8 mouse cellular contexts compared by ENCODE assay signal in the genomic region with DNA sequence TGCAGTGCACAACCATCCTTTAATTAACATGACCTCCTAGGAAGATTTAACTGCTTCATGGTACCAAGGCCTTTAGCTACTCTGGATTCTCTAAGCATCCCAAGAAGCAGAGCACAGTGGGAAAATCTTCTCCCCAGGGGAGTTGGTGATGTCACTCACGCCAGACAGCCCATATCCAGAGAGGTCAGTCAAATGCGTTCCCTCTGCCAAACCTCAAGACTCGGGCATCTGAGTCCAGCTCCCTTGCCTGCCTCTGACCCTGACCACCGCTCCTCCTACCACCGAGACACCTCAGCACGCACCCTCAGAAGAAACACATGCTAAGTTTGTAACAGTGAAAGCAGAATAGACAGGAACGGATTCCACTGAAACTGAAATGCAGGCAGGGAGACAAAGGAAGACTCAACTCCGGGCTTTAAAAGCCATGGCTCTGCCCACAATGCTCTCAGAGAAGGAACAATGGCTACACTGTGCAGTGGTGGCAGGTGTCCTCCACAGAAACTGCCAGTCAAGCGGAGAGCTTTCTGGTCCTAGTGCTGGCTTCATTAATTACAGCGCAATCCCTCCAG.
A peak's percentile ranks its signal among the peaks of the same experiment; 100 is the strongest.
DNase-seq lines count a peak whose midpoint lies in the region; ATAC-seq lines count a peak whose summit lies in the region.

No protein-coding gene starts in this region.

- ATAC-seq in kidney, embryonic 14.5 days (ENCODE audit: low FRiP score, low TSS enrichment), result 0 out of 2 replicates have a peak, but pooled peaks have one; percentile 40
- ATAC-seq in erythroid progenitor cell, adult 5-6 weeks (replicated peaks; ENCODE audit: low FRiP score, poor library complexity, severe bottlenecking), result no peak

- whole genome bisulfite sequencing in kidney, embryonic 14.5 days, result 70% methylated on average over 10 of the region's 10 CpGs
- WGBS in forebrain, embryonic 10.5 days, result 21% methylated on average over 10 of the region's 10 CpGs
- WGBS in midbrain, embryonic 10.5 days, result 30% methylated on average over 10 of the region's 10 CpGs

- H3K36me3 ChIP-seq in kidney, embryonic 14.5 days (ENCODE audit: control insufficient read depth, insufficient read depth, low read length), result no peaks in the 10 kb centered on the region
- H3K36me3 ChIP-seq in forebrain, embryonic 10.5 days (replicated peaks), result peaks cover 14% of the 10 kb centered on the region
- H3K36me3 ChIP-seq in midbrain, embryonic 10.5 days, result peaks cover 18% of the 10 kb centered on the region; the same call in 1 of the 2 replicates

- H3K9me3 ChIP-seq in kidney, embryonic 14.5 days (ENCODE audit: control insufficient read depth, low read length), result peaks cover 9% of the 10 kb centered on the region
- H3K9me3 ChIP-seq in forebrain, embryonic 10.5 days, result peaks cover 13% of the 10 kb centered on the region
- peaks cover 17% of the 10 kb centered on the region for H3K9me3 ChIP-seq in midbrain, embryonic 10.5 days (replicated peaks)

- H3K9ac ChIP-seq in kidney, embryonic 14.5 days (ENCODE audit: low read depth, low read length), result no peak overlapping the region

- no peak overlapping the region for H3K4me3 ChIP-seq in kidney, embryonic 14.5 days (ENCODE audit: low read length)
- peak overlapping the region; percentile 31; the same call in 1 of the 2 replicates for H3K4me3 ChIP-seq in forebrain, embryonic 10.5 days
- peak overlapping the region; percentile 31; the same call in 1 of the 2 replicates for H3K4me3 ChIP-seq in midbrain, embryonic 10.5 days

- H3K27ac ChIP-seq in kidney, embryonic 14.5 days (ENCODE audit: low read depth, low read length), result 0 out of 2 replicates have a peak overlapping the region, but pooled peaks have one; percentile 19
- H3K27ac ChIP-seq in forebrain, embryonic 10.5 days, result peak overlapping the region; percentile 87
- peak overlapping the region; percentile 87 for H3K27ac ChIP-seq in midbrain, embryonic 10.5 days (replicated peaks)

- peaks cover 19% of the 10 kb centered on the region for H3K4me1 ChIP-seq in kidney, embryonic 14.5 days (ENCODE audit: control insufficient read depth, insufficient read depth, low read length)
- peaks cover 39% of the 10 kb centered on the region for H3K4me1 ChIP-seq in forebrain, embryonic 10.5 days
- peaks cover 44% of the 10 kb centered on the region for H3K4me1 ChIP-seq in midbrain, embryonic 10.5 days

- H3K27me3 ChIP-seq in kidney, embryonic 14.5 days (ENCODE audit: control insufficient read depth, insufficient read depth, low read length), result no peaks in the 10 kb centered on the region
- H3K27me3 ChIP-seq in forebrain, embryonic 10.5 days (ENCODE audit: poor library complexity, severe bottlenecking), result no peaks in the 10 kb centered on the region
- H3K27me3 ChIP-seq in midbrain, embryonic 10.5 days (ENCODE audit: low read depth, poor library complexity, severe bottlenecking), result no peaks in the 10 kb centered on the region

- no peak for DNase-seq in kidney, postnatal 10 days
- peak; percentile 30 for DNase-seq in R1 (ENCODE audit: low read depth, low spot score)
- DNase-seq in forebrain, embryonic 10.5 days (ENCODE audit: extremely low spot score, low spot score), result peak; percentile 48
- DNase-seq in midbrain, embryonic 10.5 days (ENCODE audit: low spot score), result peak; percentile 56
- no peak for DNase-seq in spleen, postnatal 4 days (ENCODE audit: low spot score in 2 of 2)
- no peak for DNase-seq in left cerebral cortex, adult 18-20 months (ENCODE audit: low spot score in 2 of 2)

- no peak overlapping the region for H3K4me2 ChIP-seq in kidney, embryonic 14.5 days (replicated peaks; ENCODE audit: low read depth, low read length)

Comparison
In these comparisons a context has a peak if more than half of its experiments do, and no peak if none do; other contexts are left out.
1. H3K27ac ChIP-seq: peak in every context shown above with its lines; median percentile 87 in forebrain, embryonic 10.5 days; 87 in midbrain, embryonic 10.5 days; 19 in kidney, embryonic 14.5 days.
2. DNase-seq: peak in R1 (single experiment), forebrain, embryonic 10.5 days (single experiment) and midbrain, embryonic 10.5 days (single experiment); none in kidney, postnatal 10 days (single experiment), spleen, postnatal 4 days (0 of 2) and left cerebral cortex, adult 18-20 months (0 of 2).